Mouse (Mus musculus) cerebellum, adult 11-12 months (tissue): Measurements from ENCODE around the gene Npepl1.

Experiments used
- DNase-seq: peaks from one replicate; pipeline ENCODE4 v3.0.0; 2022

The Npepl1 gene

GRCm38 (mm10) chr2:174110783-174111549, 817 bp downstream of the Npepl1 start:
- DNase-seq: no peak

- DNase-seq: no peak
Measured at GRCm38 (mm10) chr2:174112931-174113330, 2.8 kb downstream of the Npepl1 start.

GRCm38 (mm10) chr2:174114148-174114864, 4.2 kb downstream of the Npepl1 start:
- no peak for DNase-seq

- DNase-seq: no peak
Measured at GRCm38 (mm10) chr2:174116929-174117328, 6.8 kb downstream of the Npepl1 start.

- DNase-seq: no peak
Measured at GRCm38 (mm10) chr2:174118141-174118540, 8.0 kb downstream of the Npepl1 start.

- no peak for DNase-seq
Measured at GRCm38 (mm10) chr2:174119259-174119658, 9.1 kb downstream of the Npepl1 start.

- DNase-seq: no peak
Measured at GRCm38 (mm10) chr2:174120631-174121030, 10.5 kb downstream of the Npepl1 start.

GRCm38 (mm10) chr2:174121411-174121947, 11.3 kb downstream of the Npepl1 start:
- DNase-seq: no peak

GRCm38 (mm10) chr2:174122331-174122730, 12.2 kb downstream of the Npepl1 start:
- DNase-seq: no peak

- no peak for DNase-seq
Measured at GRCm38 (mm10) chr2:174123731-174124130, 13.6 kb downstream of the Npepl1 start.

GRCm38 (mm10) chr2:174126522-174127375, 16.6 kb downstream of the Npepl1 start:
- DNase-seq: no peak

- no peak for DNase-seq
Measured at GRCm38 (mm10) chr2:174127376-174127713, 17.2 kb downstream of the Npepl1 start.

GRCm38 (mm10) chr2:174128926-174129325, 18.8 kb downstream of the Npepl1 start:
- no peak for DNase-seq

- no peak for DNase-seq
Measured at GRCm38 (mm10) chr2:174130468-174131097, 20.4 kb downstream of the Npepl1 start.

GRCm38 (mm10) chr2:174132413-174132969, 22.3 kb downstream of the Npepl1 start:
- DNase-seq: no peak

- DNase-seq: no peak
Measured at GRCm38 (mm10) chr2:174159035-174159434, 48.9 kb downstream of the Npepl1 start.

- no peak for DNase-seq
Measured at GRCm38 (mm10) chr2:174160461-174160860, 50.3 kb downstream of the Npepl1 start.
